Mouse (Mus musculus): Measurements from ENCODE around the gene Tm7sf2. TPM values are rescaled to one million over a fixed set of nuclear protein-coding genes. Genes with fewer than 3 reads are reported as not detected.

The Tm7sf2 gene
- polyA plus RNA-seq, 1 experiment from 2014 or later, result 41.0 TPM

GRCm38 (mm10) chr19:6035966-6036585 is 32.1 kb downstream of the Tm7sf2 start:
- WGBS, result 77% methylated on average over 9 of the region's 9 CpGs

GRCm38 (mm10) chr19:6030520-6031280 is 37.5 kb downstream of the Tm7sf2 start:
- Histone ChIP-seq H3K27me3 (0 out of 2 replicates have a peak, but pooled peaks cover 3% of the 10 kb centered on the region), H3K9me3 (no peaks in the 10 kb centered on the region), H3K9ac (replicated peaks) (no peak overlapping the region), H3K27ac (replicated peaks) (no peak overlapping the region), H3K4me1 (no peaks in the 10 kb centered on the region), H3K4me2 (replicated peaks) (no peak overlapping the region), H3K4me3 (no peak overlapping the region), H3K36me3 (no peaks in the 10 kb centered on the region)
- WGBS, result 73% methylated on average over 14 of the region's 14 CpGs
- ATAC-seq (ENCODE audit: low FRiP score, low read depth), result no peak

More at GRCm38 (mm10) chr19:6035966-6036585, 32.1 kb downstream of the Tm7sf2 start:
- Histone ChIP-seq H3K4me2 (replicated peaks) (no peak overlapping the region), H3K27me3 (no peaks in the 10 kb centered on the region), H3K36me3 (no peaks in the 10 kb centered on the region), H3K9me3 (no peaks in the 10 kb centered on the region), H3K9ac (replicated peaks) (no peak overlapping the region), H3K4me3 (no peak overlapping the region), H3K4me1 (no peaks in the 10 kb centered on the region), H3K27ac (replicated peaks) (no peak overlapping the region)
- ATAC-seq (ENCODE audit: low FRiP score, low read depth), result no peak

- no peak overlapping the region for H3K4me2 ChIP-seq (replicated peaks)
- 78% methylated on average over 9 of the region's 9 CpGs for WGBS
- no peaks in the 10 kb centered on the region for H3K4me1 ChIP-seq
- no peak overlapping the region for H3K27ac ChIP-seq (replicated peaks)
- no peak overlapping the region for H3K4me3 ChIP-seq
- no peaks in the 10 kb centered on the region for H3K36me3 ChIP-seq
- H3K27me3 ChIP-seq, result 0 out of 2 replicates have a peak, but pooled peaks cover 3% of the 10 kb centered on the region
- ATAC-seq (ENCODE audit: low FRiP score, low read depth), result no peak
- no peak overlapping the region for H3K9ac ChIP-seq (replicated peaks)
- no peaks in the 10 kb centered on the region for H3K9me3 ChIP-seq
Measured at GRCm38 (mm10) chr19:6029426-6029825, 38.7 kb downstream of the Tm7sf2 start.

- ATAC-seq (ENCODE audit: low FRiP score, low read depth), result no peak
Measured at GRCm38 (mm10) chr19:6028991-6029390, 39.2 kb downstream of the Tm7sf2 start.

GRCm38 (mm10) chr19:6023930-6024329 is 44.2 kb downstream of the Tm7sf2 start:
- H3K4me2 ChIP-seq (replicated peaks), result no peak overlapping the region
- 87% methylated on average over 7 of the region's 7 CpGs for WGBS
- H3K27me3 ChIP-seq, result peaks cover 3% of the 10 kb centered on the region
- H3K4me1 ChIP-seq, result no peaks in the 10 kb centered on the region
- no peak overlapping the region for H3K4me3 ChIP-seq
- no peak for ATAC-seq (ENCODE audit: low FRiP score, low read depth)
- H3K9me3 ChIP-seq, result no peaks in the 10 kb centered on the region
- H3K27ac ChIP-seq (replicated peaks), result no peak overlapping the region
- H3K9ac ChIP-seq (replicated peaks), result no peak overlapping the region
- no peaks in the 10 kb centered on the region for H3K36me3 ChIP-seq

More at GRCm38 (mm10) chr19:6028991-6029390, 39.2 kb downstream of the Tm7sf2 start:
- Histone ChIP-seq H3K4me1 (no peaks in the 10 kb centered on the region), H3K4me3 (no peak overlapping the region), H3K4me2 (replicated peaks) (no peak overlapping the region), H3K9ac (replicated peaks) (no peak overlapping the region), H3K27me3 (0 out of 2 replicates have a peak, but pooled peaks cover 3% of the 10 kb centered on the region), H3K9me3 (no peaks in the 10 kb centered on the region), H3K27ac (replicated peaks) (no peak overlapping the region), H3K36me3 (no peaks in the 10 kb centered on the region)
- 90% methylated on average over 6 of the region's 6 CpGs for WGBS

- no peaks in the 10 kb centered on the region for H3K9me3 ChIP-seq
- no peaks in the 10 kb centered on the region for H3K36me3 ChIP-seq
- no peak for ATAC-seq (ENCODE audit: low FRiP score, low read depth)
- no peak overlapping the region for H3K4me3 ChIP-seq
- H3K27ac ChIP-seq (replicated peaks), result no peak overlapping the region
- WGBS, result 69% methylated on average over 8 of the region's 8 CpGs
- no peak overlapping the region for H3K9ac ChIP-seq (replicated peaks)
- H3K4me2 ChIP-seq (replicated peaks), result no peak overlapping the region
- no peaks in the 10 kb centered on the region for H3K4me1 ChIP-seq
- H3K27me3 ChIP-seq, result peaks cover 3% of the 10 kb centered on the region
Measured at GRCm38 (mm10) chr19:6023059-6023458, 45.1 kb downstream of the Tm7sf2 start.

GRCm38 (mm10) chr19:6020276-6020675 is 47.9 kb downstream of the Tm7sf2 start:
- Histone ChIP-seq H3K4me1 (peaks cover 9% of the 10 kb centered on the region), H3K4me3 (no peak overlapping the region), H3K4me2 (replicated peaks) (no peak overlapping the region), H3K9ac (replicated peaks) (no peak overlapping the region), H3K27me3 (peaks cover 28% of the 10 kb centered on the region), H3K9me3 (no peaks in the 10 kb centered on the region), H3K36me3 (no peaks in the 10 kb centered on the region), H3K27ac (replicated peaks) (no peak overlapping the region)
- no peak for ATAC-seq (ENCODE audit: low FRiP score, low read depth)
- 56% methylated on average over 3 of the region's 3 CpGs for WGBS

GRCm38 (mm10) chr19:6018142-6019089 is 49.8 kb downstream of the Tm7sf2 start:
- no peak overlapping the region for H3K4me3 ChIP-seq
- H3K4me1 ChIP-seq, result peaks cover 9% of the 10 kb centered on the region
- H3K27me3 ChIP-seq, result peaks cover 47% of the 10 kb centered on the region
- H3K36me3 ChIP-seq, result no peaks in the 10 kb centered on the region
- no peak overlapping the region for H3K4me2 ChIP-seq (replicated peaks)
- H3K9ac ChIP-seq (replicated peaks), result no peak overlapping the region
- 28% methylated on average over 15 of the region's 15 CpGs for WGBS
- H3K27ac ChIP-seq (replicated peaks), result no peak overlapping the region
- no peaks in the 10 kb centered on the region for H3K9me3 ChIP-seq
- ATAC-seq (ENCODE audit: low FRiP score, low read depth), result no peak

- H3K27me3 ChIP-seq, result peaks cover 52% of the 10 kb centered on the region
- no peaks in the 10 kb centered on the region for H3K36me3 ChIP-seq
- H3K27ac ChIP-seq (replicated peaks), result no peak overlapping the region
- WGBS, result 43% methylated on average over 7 of the region's 7 CpGs
- no peaks in the 10 kb centered on the region for H3K9me3 ChIP-seq
- H3K4me3 ChIP-seq, result no peak overlapping the region
- no peak overlapping the region for H3K9ac ChIP-seq (replicated peaks)
- ATAC-seq (ENCODE audit: low FRiP score, low read depth), result no peak
- peaks cover 9% of the 10 kb centered on the region for H3K4me1 ChIP-seq
- H3K4me2 ChIP-seq (replicated peaks), result no peak overlapping the region
Measured at GRCm38 (mm10) chr19:6016532-6016931, 51.6 kb downstream of the Tm7sf2 start.

- Histone ChIP-seq H3K9me3 (no peaks in the 10 kb centered on the region), H3K27ac (replicated peaks) (0 out of 2 replicates have a peak within 1 kb of the TSS, but pooled peaks have one; percentile 3), H3K9ac (replicated peaks) (peak within 1 kb of the TSS; percentile 60), H3K36me3 (no peaks in the 10 kb centered on the region), H3K4me2 (replicated peaks) (peak within 1 kb of the TSS; percentile 70), H3K4me1 (peaks cover 9% of the 10 kb centered on the region), H3K27me3 (peaks cover 52% of the 10 kb centered on the region), H3K4me3 (peak within 1 kb of the TSS; percentile 45)
- WGBS, result 3% methylated on average over 40 of the region's 40 CpGs
- peak; percentile 78 for ATAC-seq (ENCODE audit: low FRiP score, low read depth)
Measured at GRCm38 (mm10) chr19:6015511-6016315, 52.5 kb downstream of the Tm7sf2 start, which contains the start of gene Capn1. Capn1 (minus strand) TSS chr19:6015897.

GRCm38 (mm10) chr19:6014991-6015510 is 53.1 kb downstream of the Tm7sf2 start:
- Histone ChIP-seq H3K27me3 (peaks cover 52% of the 10 kb centered on the region), H3K27ac (replicated peaks) (0 out of 2 replicates have a peak overlapping the region, but pooled peaks have one; percentile 3), H3K36me3 (no peaks in the 10 kb centered on the region), H3K4me3 (peak overlapping the region; percentile 45), H3K4me1 (peaks cover 9% of the 10 kb centered on the region), H3K4me2 (replicated peaks) (peak overlapping the region; percentile 70), H3K9me3 (no peaks in the 10 kb centered on the region), H3K9ac (replicated peaks) (peak overlapping the region; percentile 60)
- peak; percentile 54 for ATAC-seq (ENCODE audit: low FRiP score, low read depth)
- 4% methylated on average over 17 of the region's 18 CpGs for WGBS
